Mouse (Mus musculus): ENCODE measurements around the gene Wars2.

GRCm38 (mm10) chr3:99183355-99184016, 42.6 kb downstream of the Wars2 start:
- TF ChIP-seq GATA1 (IDR thresholded peaks at IDR 0.05; ENCODE audit: low read length) (no peak), TAL1 (IDR thresholded peaks at IDR 0.05; ENCODE audit: low read length) (no peak)

Measured in erythroblast, embryonic 14.5 days (primary cell).